Comparison of ENCODE assay signal across 9 mouse cellular contexts in the genomic region with DNA sequence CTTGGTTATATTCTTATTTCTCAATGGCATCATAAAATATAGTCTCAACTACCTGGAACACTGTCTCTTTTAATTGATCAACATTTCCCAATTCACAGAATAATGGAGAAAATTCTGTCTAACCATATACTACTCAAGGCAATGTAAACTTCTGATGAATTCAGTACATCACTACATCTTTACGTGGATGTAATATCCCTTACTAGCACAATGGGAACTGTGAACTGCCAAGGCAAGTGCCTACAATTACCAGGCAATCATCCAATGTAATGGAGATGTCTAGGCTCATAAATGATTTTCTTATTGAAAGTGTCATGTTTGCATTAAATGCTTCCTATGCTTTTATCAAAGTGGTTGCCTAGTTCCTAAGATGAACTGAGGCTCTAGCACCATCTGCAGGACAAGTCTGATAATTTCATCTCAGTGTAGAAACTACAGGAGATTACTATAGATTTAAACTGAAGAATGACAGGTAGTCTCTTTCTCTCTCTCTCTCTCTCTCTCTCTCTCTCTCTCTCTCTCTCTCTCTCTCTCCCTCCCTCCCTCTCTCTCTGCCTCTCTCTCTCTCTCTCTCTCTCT.
DNase-seq lines count a peak whose midpoint lies in the region; ATAC-seq and TF ChIP-seq lines count a peak whose summit lies in the region.
"Had no signal": no experiment of that assay in that cellular context is flagged by ENCODE, and none has a peak within 500 bp of the region (broad histone marks: within the 10 kb centered on the region; RNA-seq: fewer than 3 reads in every experiment).

No protein-coding gene starts in this region.

- TF ChIP-seq EP300 in lung, postnatal 0 days (IDR thresholded peaks at IDR 0.05): no peak

- H3K27ac ChIP-seq in thymus, adult 2 months (ENCODE audit: control insufficient read depth, insufficient read depth, low read length): no peak overlapping the region
- no peak overlapping the region for H3K27ac ChIP-seq in hindbrain, embryonic 16.5 days (ENCODE audit: low read depth, low read length)
- H3K27ac ChIP-seq in lung, postnatal 0 days (ENCODE audit: low read length): no peak overlapping the region

- TF ChIP-seq POLR2A in thymus, adult 2 months (IDR thresholded peaks at IDR 0.05; ENCODE audit: control insufficient read depth, extremely low read depth, insufficient read depth, low read length, poor library complexity): no peak

- no peak for TF ChIP-seq CTCF in thymus, adult 2 months (IDR thresholded peaks at IDR 0.05; ENCODE audit: borderline replicate concordance, control insufficient read depth, extremely low read depth, insufficient read depth, low read length, poor library complexity)
- peak; percentile 77 for TF ChIP-seq CTCF in lung, postnatal 0 days (IDR thresholded peaks at IDR 0.05)

- 94% methylated on average over 1 of the region's 1 CpGs for WGBS in thymus, adult 2 months
- WGBS in hindbrain, embryonic 16.5 days: 62% methylated on average over 1 of the region's 1 CpGs
- 84% methylated on average over 1 of the region's 1 CpGs for WGBS in lung, postnatal 0 days

- no peaks in the 10 kb centered on the region for H3K9me3 ChIP-seq in hindbrain, embryonic 16.5 days (ENCODE audit: control insufficient read depth, low read length)
- no peaks in the 10 kb centered on the region for H3K9me3 ChIP-seq in lung, postnatal 0 days (ENCODE audit: low read length)

- no peaks in the 10 kb centered on the region for H3K4me1 ChIP-seq in thymus, adult 2 months (replicated peaks; ENCODE audit: control insufficient read depth, insufficient read depth, low read length)
- no peaks in the 10 kb centered on the region for H3K4me1 ChIP-seq in hindbrain, embryonic 16.5 days (ENCODE audit: control insufficient read depth, insufficient read depth, low read depth, low read length)
- H3K4me1 ChIP-seq in lung, postnatal 0 days (ENCODE audit: insufficient read depth, low read depth, low read length): no peaks in the 10 kb centered on the region

- H3K4me3 ChIP-seq in thymus, adult 2 months (ENCODE audit: control insufficient read depth, insufficient read depth, low read length): no peak overlapping the region
- no peak overlapping the region for H3K4me3 ChIP-seq in hindbrain, embryonic 16.5 days (ENCODE audit: low read length)
- no peak overlapping the region for H3K4me3 ChIP-seq in lung, postnatal 0 days (ENCODE audit: low read depth, low read length)
- H3K4me3 ChIP-seq: myocyte had no signal

- H3K9ac ChIP-seq in hindbrain, embryonic 16.5 days (ENCODE audit: low read depth, low read length): no peak overlapping the region
- no peak overlapping the region for H3K9ac ChIP-seq in lung, postnatal 0 days (replicated peaks; ENCODE audit: low read depth)

- H3K27me3 ChIP-seq in thymus, adult 2 months (ENCODE audit: control insufficient read depth, insufficient read depth, low read length): no peaks in the 10 kb centered on the region
- H3K27me3 ChIP-seq in hindbrain, embryonic 16.5 days (replicated peaks; ENCODE audit: control insufficient read depth, insufficient read depth, low read length): no peaks in the 10 kb centered on the region
- H3K27me3 ChIP-seq in lung, postnatal 0 days (replicated peaks; ENCODE audit: insufficient read depth, low read length): no peaks in the 10 kb centered on the region

- H3K4me2 ChIP-seq in hindbrain, embryonic 16.5 days (ENCODE audit: low read length): no peak overlapping the region
- no peak overlapping the region for H3K4me2 ChIP-seq in lung, postnatal 0 days (replicated peaks; ENCODE audit: low read depth, low read length)

- ATAC-seq in hindbrain, embryonic 16.5 days: peak; percentile 82
- ATAC-seq in lung, postnatal 0 days: no peak

- peak; percentile 23 for DNase-seq in adrenal gland, adult 2 months
- DNase-seq in adrenal gland, postnatal 4 days (ENCODE audit: low spot score in 2 of 2): no peak
- peak; percentile 8 for DNase-seq in thymus, adult 2 months
- no peak for DNase-seq in thymus, adult 18-20 months
- peak; percentile 75 for DNase-seq in embryo, embryonic 10.5 days (ENCODE audit: low spot score)
- peak; percentile 53 for DNase-seq in lung, postnatal 0 days (ENCODE audit: low spot score)
- peak; percentile 18 to 23 for DNase-seq in right cerebral cortex, postnatal 36 days (ENCODE audit: low spot score in 2 of 2)

- no peaks in the 10 kb centered on the region for H3K36me3 ChIP-seq in thymus, adult 2 months (ENCODE audit: control insufficient read depth, insufficient read depth, low read length)
- H3K36me3 ChIP-seq in hindbrain, embryonic 16.5 days (ENCODE audit: control insufficient read depth, insufficient read depth, low read length): no peaks in the 10 kb centered on the region
- H3K36me3 ChIP-seq in lung, postnatal 0 days (ENCODE audit: insufficient read depth, low read length): no peaks in the 10 kb centered on the region

Comparison
In these comparisons a context has a peak if more than half of its experiments do, and no peak if none do; other contexts are left out.
1. DNase-seq: peak in adrenal gland, adult 2 months (single experiment), thymus, adult 2 months (single experiment), embryo, embryonic 10.5 days (single experiment), lung, postnatal 0 days (single experiment) and right cerebral cortex, postnatal 36 days (2 of 2); none in adrenal gland, postnatal 4 days (0 of 2) and thymus, adult 18-20 months (0 of 2).